Mouse (Mus musculus): ENCODE data around the gene Efna2. TPM values are rescaled to one million over a fixed set of nuclear protein-coding genes. Genes with fewer than 3 reads are reported as not detected.

Gene Efna2
- polyA plus RNA-seq, 1 experiment = 8.5 TPM

DNA sequence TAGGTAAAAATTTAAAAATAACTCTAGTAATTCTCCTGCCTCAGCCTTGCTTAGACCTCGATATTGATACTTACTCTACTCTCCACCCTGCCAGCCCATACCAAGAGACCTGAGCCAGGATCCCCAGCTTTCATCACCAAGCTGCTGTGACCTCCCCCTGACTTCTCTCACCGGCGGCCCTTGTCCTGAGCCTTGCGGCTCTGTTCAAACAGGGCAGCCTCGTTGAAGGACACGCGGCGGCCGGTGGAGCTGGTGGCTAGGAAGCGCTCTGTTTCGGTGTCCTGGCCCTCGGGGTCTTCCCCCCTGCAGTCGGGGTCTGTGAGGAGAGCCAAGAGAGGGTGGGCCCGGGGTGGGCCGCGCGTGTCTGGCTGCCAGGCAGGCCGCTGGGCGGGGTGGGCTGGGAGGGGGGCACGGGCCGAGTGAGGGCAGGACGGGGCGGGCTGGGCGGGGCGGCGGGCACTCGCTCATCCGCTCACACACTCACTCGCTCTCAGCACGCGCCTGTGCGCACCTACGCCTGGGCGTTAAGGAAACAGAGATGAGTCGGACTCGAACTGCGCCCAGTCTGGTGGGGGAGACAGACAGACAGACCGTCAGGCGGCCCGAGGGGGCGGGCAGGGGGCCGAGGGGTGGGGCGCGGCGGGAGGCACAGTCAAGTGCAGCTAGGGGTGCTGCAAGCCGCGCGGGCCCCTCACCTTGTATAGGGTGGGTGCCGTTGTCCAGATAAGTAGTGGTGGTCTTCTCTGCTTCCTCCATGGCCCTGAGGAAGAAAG lies 42.9 kb upstream of the Efna2 start:
- H3K4me1 ChIP-seq (ENCODE audit: control insufficient read depth, insufficient read depth, low read length) = no peaks in the 10 kb centered on the region
- peak overlapping the region; percentile 98 for H3K4me3 ChIP-seq (ENCODE audit: insufficient read depth, low read length)
- H3K27ac ChIP-seq (ENCODE audit: insufficient read depth, low read length) = no peak overlapping the region
- no peak for TF ChIP-seq POLR2A (IDR thresholded peaks at IDR 0.05; ENCODE audit: extremely low read depth, insufficient read depth, low read length)
- TF ChIP-seq CTCF (IDR thresholded peaks at IDR 0.05; ENCODE audit: extremely low read depth, insufficient read depth, low read length) = no peak

DNA sequence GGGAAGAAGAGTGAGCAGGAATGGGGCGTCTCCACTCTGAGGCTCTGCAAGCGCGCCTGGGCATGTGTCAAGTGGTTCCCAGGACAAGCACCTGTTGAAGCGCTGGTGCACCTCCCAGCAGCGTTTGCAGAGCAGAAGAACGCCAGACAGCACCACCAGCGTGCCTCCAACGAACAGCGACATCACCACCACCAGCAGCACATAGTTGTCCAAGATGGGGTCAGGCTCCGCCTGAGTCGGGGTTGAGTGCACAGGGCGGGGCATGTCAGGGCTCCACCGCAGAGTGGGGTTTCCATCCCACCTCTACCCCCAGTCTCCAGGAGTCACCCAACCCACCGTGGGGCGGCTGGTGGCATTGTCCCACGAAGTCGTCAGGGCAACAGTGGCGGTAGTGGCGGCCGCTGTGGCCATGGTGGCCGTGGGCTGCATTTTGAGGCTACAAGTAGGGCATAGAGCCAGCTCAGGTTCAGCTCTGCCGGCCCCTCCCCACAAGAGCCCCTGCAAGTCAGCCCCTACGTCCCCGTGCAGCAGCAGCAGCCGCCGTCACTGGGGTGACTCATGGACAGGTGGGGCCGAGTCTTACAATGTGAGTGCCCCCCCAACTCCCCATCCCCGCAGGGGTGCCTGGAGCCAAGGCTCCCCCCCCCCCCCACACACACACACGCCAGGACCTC lies 42.2 kb upstream of the Efna2 start:
- Histone ChIP-seq H3K4me1 (ENCODE audit: control insufficient read depth, insufficient read depth, low read length) (no peaks in the 10 kb centered on the region), H3K27ac (ENCODE audit: insufficient read depth, low read length) (peak overlapping the region; percentile 94), H3K4me3 (ENCODE audit: insufficient read depth, low read length) (peak overlapping the region; percentile 98)
- TF ChIP-seq CTCF (IDR thresholded peaks at IDR 0.05; ENCODE audit: extremely low read depth, insufficient read depth, low read length) = no peak
- TF ChIP-seq POLR2A (IDR thresholded peaks at IDR 0.05; ENCODE audit: extremely low read depth, insufficient read depth, low read length) = no peak

DNA sequence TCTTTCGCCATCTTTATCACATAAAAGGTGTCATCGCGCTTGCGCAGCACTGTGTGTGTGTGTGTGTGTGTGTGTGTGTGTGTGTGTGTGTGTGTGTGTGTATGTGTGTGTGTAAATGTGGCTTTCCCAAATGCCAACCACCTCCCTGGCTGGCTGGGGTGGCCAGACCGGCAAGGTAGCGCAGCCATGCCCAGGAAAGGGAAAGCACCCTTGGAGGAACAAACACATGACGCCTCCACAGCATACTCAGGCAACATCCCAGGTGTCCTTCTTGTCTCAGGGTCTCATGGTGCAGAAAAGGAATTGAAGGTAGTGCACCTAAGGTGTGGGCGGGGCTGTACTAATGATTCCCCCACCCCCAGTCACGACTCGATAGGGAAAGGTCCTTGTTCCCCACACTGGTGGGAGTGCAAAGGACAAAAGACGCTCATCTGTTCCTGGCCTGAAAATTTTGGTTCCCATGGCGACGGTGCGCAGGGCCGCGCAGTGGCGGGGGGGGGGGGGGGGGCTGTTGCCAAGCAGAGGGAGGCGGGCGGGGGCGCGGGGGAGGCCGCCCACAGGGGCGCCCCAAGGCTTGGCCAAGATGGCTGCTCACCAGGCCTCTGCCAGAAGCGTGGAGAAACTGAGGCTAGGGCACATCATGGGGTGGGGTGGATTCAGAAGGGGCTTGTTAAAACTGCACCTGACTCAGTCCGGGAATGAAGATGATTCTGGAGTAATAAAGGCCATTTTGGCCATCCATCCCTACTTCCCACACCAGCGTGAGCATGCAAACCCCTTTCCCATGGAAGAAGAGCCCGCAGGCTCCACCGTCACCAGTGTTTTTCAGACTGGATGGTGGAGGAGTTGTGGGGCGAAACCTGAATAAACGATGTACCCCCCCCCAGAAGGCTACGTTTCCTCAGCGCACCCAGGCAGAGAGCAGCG lies 41.4 kb upstream of the Efna2 start:
- TF ChIP-seq POLR2A (IDR thresholded peaks at IDR 0.05; ENCODE audit: extremely low read depth, insufficient read depth, low read length) (0 out of 2 replicates have a peak, but pooled peaks have one; percentile 23), CTCF (IDR thresholded peaks at IDR 0.05; ENCODE audit: extremely low read depth, insufficient read depth, low read length) (no peak)
- Histone ChIP-seq H3K4me3 (ENCODE audit: insufficient read depth, low read length) (peak overlapping the region; percentile 98), H3K4me1 (ENCODE audit: control insufficient read depth, insufficient read depth, low read length) (no peaks in the 10 kb centered on the region), H3K27ac (ENCODE audit: insufficient read depth, low read length) (peak overlapping the region; percentile 98)

DNA sequence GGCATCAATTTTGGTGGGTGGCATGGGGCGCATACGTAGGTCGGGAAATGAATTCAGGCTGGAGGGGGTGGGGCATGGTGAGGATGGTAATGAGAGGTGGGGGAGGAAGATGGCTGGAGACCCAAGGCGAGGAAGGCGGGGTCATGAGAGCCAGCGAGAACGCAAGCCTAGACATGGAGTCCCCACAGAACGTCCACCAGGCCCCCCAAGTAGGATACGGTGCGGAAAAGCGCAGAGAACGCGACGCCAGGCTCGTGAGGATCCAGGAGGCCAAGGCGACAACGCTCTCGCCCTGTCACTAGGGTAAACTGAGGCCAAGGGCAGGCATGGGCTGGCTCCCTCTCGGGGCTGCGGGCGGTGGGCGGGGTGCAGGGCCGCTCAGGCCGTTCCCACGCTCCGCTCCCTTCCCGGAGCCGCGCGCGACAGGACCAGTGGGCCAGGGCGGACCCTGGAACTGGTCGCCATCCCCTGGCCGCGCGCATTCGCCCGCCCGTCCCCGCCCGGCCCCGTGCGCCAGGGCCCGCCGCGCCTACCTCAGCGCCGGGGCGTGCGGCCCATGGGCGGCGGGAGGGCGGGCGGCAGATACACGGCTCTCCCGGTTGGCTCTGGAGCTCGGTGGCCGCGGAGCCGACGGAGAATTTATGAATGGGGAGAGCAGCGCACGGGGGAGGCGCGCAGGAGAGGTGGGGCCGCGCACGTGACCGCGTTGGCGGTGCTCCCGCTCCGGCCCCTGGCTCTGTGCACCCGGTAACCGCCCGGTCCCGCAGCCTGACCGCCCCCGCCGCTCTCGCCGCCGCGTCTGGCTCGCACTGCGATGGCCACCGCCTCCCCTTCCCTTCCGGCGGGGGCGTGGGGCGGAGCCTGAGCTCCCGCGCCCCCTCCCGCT lies 40.5 kb upstream of the Efna2 start, which contains the start of gene Atp5d:
TSS of gene Atp5d (plus strand) at position 80 of the 886 bp plus-strand sequence.
- H3K27ac ChIP-seq (ENCODE audit: insufficient read depth, low read length) = peak within 1 kb of the TSS; percentile 98
- peak; percentile 44; the same call in 1 of the 2 replicates for TF ChIP-seq POLR2A (IDR thresholded peaks at IDR 0.05; ENCODE audit: extremely low read depth, insufficient read depth, low read length)
- no peak for TF ChIP-seq CTCF (IDR thresholded peaks at IDR 0.05; ENCODE audit: extremely low read depth, insufficient read depth, low read length)
- H3K4me3 ChIP-seq (ENCODE audit: insufficient read depth, low read length) = peak within 1 kb of the TSS; percentile 98
- H3K4me1 ChIP-seq (ENCODE audit: control insufficient read depth, insufficient read depth, low read length) = peaks cover 2% of the 10 kb centered on the region; the same call in 1 of the 2 replicates

DNA sequence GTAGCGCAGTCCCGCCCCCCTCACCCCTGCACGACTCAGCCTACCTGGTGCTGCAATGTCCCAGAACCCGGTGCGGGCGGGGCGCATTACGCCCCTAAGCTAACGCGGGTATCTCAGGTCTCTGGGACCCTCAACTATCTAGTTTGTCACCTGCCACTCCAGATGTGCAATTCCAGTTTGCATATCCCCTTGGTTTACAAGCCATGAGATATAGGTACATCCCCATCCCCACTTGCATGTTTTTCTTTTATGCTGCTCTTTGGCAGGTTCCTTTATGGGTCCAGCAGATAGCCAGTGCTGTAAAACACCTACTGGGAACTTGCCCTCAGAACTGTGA lies 39.9 kb upstream of the Efna2 start:
- H3K4me3 ChIP-seq (ENCODE audit: insufficient read depth, low read length) = peak overlapping the region; percentile 98
- peak overlapping the region; percentile 98; the same call in 1 of the 2 replicates for H3K27ac ChIP-seq (ENCODE audit: insufficient read depth, low read length)
- no peak for TF ChIP-seq CTCF (IDR thresholded peaks at IDR 0.05; ENCODE audit: extremely low read depth, insufficient read depth, low read length)
- no peak for TF ChIP-seq POLR2A (IDR thresholded peaks at IDR 0.05; ENCODE audit: extremely low read depth, insufficient read depth, low read length)
- H3K4me1 ChIP-seq (ENCODE audit: control insufficient read depth, insufficient read depth, low read length) = peaks cover 3% of the 10 kb centered on the region; the same call in 1 of the 2 replicates

DNA sequence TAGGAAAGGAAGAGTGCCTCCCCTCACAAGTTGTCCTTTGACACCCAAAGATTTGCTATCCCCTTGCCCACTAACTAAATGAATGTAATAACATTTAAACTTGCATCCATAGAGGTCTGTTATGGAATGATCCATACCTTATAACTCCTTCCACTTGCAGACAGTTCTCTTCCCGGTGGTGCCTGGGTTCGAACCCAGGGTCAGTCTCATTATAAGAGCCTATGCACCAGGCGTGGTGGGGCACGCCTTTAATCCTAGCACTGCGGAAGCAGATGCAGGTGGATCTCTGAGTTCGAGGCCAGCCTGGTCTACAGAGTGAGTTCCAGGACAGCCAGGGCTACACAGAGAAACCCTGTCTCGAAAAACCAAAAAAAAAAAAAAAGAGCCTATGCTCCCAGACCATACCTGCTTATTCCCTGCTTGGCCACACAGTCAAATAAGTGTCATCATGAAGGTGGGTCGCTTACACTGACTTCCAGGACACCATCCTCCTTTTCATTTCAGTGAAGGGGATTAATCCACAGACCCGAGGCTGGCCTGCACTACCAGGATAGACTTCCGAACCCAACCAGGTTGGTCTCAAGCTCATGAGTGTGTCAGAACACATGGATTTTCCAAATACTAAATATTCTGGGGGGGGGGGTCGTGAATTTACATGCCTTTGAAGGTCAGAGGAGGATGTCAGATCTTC lies 39.2 kb upstream of the Efna2 start:
- H3K27ac ChIP-seq (ENCODE audit: insufficient read depth, low read length) = no peak overlapping the region
- H3K4me3 ChIP-seq (ENCODE audit: insufficient read depth, low read length) = no peak overlapping the region
- TF ChIP-seq POLR2A (IDR thresholded peaks at IDR 0.05; ENCODE audit: extremely low read depth, insufficient read depth, low read length) (no peak), CTCF (IDR thresholded peaks at IDR 0.05; ENCODE audit: extremely low read depth, insufficient read depth, low read length) (no peak)
- H3K4me1 ChIP-seq (ENCODE audit: control insufficient read depth, insufficient read depth, low read length) = peaks cover 3% of the 10 kb centered on the region; the same call in 1 of the 2 replicates

DNA sequence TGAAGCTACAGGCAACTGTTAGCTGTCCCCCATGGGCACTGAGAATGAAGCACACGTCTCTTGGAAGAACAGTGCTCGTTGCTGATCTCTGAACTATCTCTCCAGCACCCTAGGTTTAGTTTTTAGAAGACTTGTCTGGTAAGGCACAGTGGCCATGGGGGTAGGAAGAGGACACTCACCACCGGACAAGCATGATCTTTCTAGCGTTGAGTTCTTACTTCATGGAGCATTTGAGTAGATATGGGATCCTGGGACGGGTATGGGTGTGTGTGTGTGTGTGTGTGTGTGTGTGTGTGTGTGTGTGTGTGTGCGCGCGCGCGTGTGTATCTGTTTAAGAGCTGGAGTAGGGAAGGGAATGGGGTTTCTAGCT lies 38.6 kb upstream of the Efna2 start, which contains the start of gene Cbarp:
TSS of gene Cbarp (minus strand) at position 170 of the 370 bp plus-strand sequence.
- Histone ChIP-seq H3K4me1 (ENCODE audit: control insufficient read depth, insufficient read depth, low read length) (peaks cover 3% of the 10 kb centered on the region; the same call in 1 of the 2 replicates), H3K4me3 (ENCODE audit: insufficient read depth, low read length) (peak within 1 kb of the TSS; percentile 73), H3K27ac (ENCODE audit: insufficient read depth, low read length) (peak within 1 kb of the TSS; percentile 98)
- TF ChIP-seq CTCF (IDR thresholded peaks at IDR 0.05; ENCODE audit: extremely low read depth, insufficient read depth, low read length) (no peak), POLR2A (IDR thresholded peaks at IDR 0.05; ENCODE audit: extremely low read depth, insufficient read depth, low read length) (no peak)

DNA sequence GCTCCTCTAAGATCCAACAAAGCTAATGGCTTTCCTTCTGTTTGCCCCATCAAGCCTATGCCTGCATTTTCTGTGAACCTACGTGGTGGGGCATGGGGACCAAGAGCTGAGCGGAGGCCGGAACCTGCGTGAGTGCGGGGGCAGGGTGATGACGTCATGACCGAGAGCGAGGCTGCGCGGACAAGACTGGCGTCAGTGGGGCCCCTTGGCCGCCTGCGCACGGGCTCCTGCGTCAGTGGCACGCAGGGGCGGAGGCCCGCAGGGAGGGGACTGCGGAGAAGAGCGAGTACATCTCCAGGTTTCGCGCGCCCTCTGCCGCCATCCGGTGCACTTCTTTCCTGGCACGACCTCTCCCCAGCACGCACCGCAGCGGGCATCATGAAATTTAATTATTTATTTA lies 38.0 kb upstream of the Efna2 start:
- Histone ChIP-seq H3K4me3 (ENCODE audit: insufficient read depth, low read length) (peak overlapping the region; percentile 73), H3K4me1 (ENCODE audit: control insufficient read depth, insufficient read depth, low read length) (peaks cover 3% of the 10 kb centered on the region; the same call in 1 of the 2 replicates), H3K27ac (ENCODE audit: insufficient read depth, low read length) (peak overlapping the region; percentile 95)
- TF ChIP-seq POLR2A (IDR thresholded peaks at IDR 0.05; ENCODE audit: extremely low read depth, insufficient read depth, low read length) (peak; percentile 60), CTCF (IDR thresholded peaks at IDR 0.05; ENCODE audit: extremely low read depth, insufficient read depth, low read length) (peak; percentile 46)
